Mouse (Mus musculus) layer of hippocampus, postnatal 25 days (tissue): ENCODE results near the gene Vash1. TPM values are rescaled to one million over a fixed set of nuclear protein-coding genes. Genes with fewer than 3 reads are reported as not detected.
A peak's percentile ranks its signal among the peaks of the same experiment; 100 is the strongest.

Experiments used
- DNase-seq, 2 experiments: peaks; one replicate each; pipeline ENCODE4 v3.0.0; 2022; ENCODE audit warnings: mixed read lengths in 2 of 2, low spot score in 1 of 2; ENCODE audit errors: extremely low spot score in 1 of 2
- total RNA-seq, 2 experiments: library from RNA; stranded (reverse); gene quantifications; 2 replicates each; pipeline ENCODE4 v1.2.3; 2021

Vash1 gene
- total RNA-seq, 2 experiments from 2014 or later, result 46.1 to 55.2 TPM

DNA sequence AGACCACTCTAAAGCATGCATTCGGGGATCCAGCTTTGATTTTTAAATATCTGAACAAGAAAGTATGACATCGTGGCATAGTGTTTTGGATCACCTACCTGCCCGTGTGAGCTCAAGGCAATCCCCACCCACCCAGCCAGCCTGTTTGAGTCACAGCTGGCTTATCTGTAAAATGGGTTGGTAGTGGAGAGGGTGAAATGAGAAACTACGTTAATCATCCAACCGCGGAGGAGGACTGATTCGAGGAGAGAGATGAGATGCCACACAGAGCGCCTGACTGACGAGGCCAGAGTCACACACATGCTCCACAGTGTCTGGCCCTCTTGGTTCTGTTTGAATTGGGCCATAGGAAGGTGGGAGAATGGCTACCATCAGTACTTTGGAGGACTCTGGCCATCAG is 3.1 kb downstream of the Vash1 start:
- DNase-seq, result no peak

DNA sequence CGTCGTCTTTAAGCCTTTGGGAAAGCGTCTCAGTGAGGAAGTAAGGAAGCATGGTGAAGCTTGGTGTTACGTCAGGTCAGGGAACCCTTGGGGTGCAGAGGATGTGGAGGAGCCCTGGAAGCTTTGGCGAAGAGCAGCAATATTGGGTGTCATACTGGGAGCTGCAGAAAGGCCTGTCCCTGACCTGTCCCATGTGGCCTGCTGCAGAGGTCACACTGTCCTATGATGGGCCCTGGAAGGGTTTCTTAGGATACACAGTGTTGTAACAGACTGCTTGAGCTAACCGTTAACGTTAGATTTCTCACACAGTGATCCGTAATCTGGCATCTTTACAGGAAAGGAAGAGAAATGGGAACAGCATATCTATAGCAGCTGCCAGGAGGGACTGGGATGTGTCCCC is 3.7 kb downstream of the Vash1 start:
- no peak for DNase-seq

DNA sequence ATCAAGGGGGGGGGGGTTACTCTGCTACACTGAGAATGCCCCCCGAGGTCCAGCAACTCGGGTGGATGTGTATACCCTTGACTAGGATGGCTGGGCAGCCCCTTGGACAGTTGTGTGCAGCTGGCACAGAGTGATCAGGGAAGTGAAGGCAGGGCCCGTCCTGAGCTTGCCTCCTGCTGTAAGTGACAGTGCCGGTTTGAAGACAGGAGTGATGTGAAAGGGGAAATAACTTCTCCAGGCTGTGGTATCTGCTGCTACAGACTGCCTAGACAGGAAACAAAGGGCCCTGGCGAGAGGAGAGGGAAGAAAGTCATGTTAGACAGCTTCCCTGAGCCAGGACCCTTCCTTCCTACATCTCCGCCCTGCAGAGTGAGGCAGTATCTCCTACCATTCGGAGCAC is 5.2 kb downstream of the Vash1 start:
- no peak for DNase-seq

DNA sequence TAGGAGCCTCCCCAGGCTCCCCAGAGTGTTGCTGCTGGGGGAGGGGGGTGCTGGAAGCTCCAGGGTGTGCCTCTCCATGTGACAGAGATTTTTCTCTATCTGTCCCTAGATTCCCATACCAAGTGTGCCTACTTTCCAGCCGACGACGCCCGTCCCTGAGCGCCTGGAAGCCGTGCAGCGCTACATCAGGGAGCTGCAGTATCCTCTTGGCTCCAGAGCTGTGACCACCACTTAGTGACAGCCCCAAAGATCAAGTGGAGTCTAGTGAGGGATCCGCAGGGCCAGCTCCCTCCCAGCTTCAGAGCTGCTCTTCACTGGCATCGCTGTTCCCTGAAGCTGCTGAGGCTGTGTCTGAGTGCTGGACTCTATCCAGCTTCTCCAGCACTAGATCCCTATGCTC is 6.8 kb downstream of the Vash1 start:
- no peak for DNase-seq

DNA sequence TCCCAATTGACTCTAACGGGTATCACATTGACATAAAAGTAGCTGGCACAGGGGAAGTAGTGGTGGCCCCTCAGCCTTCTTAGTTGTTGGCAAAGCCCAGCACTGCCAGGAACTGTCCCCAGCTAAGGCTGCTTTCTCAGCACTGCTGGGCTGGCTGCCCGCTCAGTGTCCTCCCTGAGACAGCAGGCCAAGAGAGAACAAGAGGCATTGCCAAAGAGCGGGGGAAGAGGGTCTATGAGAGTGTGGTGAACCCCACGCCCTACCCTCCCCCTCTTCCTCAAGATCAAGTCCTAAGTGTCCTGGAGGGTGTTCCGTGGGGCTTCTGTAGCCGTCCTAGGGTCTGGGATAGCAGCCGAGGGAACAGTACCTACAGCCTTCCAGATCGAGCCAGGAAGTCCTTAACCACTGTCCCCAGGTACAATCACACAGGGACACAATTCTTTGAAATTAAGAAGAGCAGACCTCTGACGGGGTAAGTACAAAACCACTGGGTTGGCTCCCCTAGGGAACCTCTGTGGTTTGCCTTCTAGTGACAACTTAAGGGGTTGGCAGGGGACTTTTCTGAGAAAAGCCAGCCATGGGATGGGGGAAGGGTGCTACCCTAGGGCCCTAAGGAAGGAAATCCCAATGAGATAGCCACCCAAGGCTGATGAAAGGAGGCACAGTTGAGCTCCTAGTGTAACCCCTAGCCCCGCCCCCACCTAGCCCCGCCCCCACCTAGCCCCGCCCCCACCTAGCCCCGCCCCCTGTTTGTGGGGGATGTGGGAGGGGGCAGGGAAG is 8.2 kb downstream of the Vash1 start:
- no peak for DNase-seq

DNA sequence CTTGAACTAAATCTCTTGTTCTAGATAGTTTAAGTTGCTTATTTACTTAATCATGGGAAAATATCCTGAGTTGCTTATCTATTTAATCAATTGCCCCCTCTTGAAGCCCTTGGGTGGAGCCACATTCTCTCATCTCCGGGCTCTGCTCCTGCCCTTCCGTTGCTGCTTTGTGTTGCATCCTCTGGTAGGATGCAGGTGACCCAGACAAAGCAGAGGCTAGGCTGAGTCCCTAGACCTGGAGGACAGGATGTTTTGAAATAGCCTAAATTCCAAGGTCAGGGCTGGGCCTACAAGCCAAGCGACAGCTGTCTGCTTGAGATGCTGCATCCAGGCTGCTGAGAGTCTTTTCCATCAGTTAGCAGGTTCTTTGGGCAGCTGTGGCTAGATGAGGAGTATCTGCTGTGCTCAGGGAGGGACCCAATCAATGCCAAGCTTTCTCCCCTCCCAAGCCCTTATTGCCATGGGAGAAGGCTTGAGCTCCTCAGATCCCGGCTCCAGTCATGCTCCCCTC is 9.0 kb downstream of the Vash1 start:
- DNase-seq, result no peak

DNA sequence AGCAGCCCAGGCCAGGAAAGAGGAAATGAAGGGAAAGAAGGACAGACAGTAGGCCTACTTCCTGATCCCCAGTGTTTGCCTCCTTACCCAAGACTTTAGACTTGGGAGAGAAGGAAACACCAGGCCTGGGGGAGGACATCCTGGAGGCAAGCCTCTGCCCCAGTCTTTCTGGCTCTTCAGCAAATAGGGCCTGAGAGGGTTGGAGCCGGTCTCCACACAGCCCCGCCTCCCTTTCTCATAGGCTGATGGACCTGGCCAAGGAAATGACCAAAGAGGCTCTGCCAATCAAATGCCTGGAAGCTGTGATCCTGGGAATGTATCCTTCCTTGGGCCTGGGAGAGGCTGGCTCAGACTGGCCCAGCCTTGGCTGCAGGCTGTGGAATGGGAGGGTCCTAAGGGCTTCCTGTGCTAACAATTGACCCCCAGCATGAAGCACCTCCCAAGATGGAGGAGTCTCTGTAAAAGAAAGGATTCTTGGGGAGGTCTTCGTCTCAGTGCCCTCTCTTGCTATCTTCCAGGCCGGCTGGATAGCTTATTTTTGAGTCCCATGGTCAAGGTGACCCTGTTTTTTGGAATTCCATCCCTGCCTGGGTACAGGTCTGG is 9.6 kb downstream of the Vash1 start:
- no peak for DNase-seq

DNA sequence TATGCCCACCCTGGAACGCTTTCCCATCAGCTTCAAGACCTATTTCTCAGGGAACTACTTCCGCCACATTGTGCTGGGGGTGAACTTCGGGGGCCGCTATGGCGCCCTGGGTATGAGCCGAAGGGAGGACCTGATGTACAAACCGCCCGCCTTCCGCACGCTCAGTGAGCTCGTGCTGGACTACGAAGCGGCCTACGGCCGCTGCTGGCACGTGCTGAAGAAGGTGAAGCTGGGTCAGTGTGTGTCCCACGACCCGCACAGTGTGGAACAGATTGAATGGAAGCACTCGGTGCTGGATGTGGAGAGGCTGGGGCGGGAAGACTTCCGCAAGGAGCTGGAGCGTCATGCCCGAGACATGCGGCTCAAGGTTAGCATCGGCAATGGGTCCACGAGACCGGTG is 10.4 kb downstream of the Vash1 start:
- no peak for DNase-seq

DNA sequence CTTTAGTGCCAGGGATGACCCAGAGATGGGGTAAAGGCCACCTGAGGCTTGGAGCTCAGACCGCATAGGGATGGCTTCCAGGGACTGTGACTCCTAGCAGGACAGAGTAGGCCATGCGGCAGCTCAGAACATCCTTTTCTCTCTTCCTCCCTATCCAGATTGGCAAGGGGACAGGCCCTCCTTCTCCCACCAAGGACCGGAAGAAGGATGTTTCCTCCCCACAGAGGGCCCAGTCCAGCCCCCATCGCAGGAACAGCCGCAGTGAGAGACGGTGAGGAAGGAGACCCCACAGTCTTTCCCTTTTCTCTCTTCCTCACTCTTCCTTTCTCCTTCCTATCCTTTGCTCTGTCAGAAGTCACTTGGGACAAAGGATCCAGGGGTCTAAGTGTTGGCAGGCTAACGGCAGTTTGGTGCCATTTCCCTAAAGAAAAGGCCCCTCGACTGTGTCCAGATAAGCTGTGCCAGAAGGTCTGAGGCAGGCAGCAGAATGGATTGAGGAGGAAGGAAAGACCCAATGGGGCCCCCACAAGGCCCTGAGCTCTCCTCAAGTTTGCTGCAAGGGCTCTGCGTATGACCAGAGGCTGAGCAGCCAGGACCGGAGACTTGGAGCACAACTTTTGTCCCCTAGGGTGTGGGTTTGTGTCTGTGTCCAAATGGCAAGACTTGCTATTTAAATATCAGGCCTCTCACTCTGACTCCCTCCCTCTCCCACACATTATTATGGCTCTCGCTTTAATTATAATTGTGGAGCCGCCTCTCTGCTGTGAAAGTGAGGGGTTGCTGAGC is 12.4 kb downstream of the Vash1 start:
- no peak for DNase-seq

DNA sequence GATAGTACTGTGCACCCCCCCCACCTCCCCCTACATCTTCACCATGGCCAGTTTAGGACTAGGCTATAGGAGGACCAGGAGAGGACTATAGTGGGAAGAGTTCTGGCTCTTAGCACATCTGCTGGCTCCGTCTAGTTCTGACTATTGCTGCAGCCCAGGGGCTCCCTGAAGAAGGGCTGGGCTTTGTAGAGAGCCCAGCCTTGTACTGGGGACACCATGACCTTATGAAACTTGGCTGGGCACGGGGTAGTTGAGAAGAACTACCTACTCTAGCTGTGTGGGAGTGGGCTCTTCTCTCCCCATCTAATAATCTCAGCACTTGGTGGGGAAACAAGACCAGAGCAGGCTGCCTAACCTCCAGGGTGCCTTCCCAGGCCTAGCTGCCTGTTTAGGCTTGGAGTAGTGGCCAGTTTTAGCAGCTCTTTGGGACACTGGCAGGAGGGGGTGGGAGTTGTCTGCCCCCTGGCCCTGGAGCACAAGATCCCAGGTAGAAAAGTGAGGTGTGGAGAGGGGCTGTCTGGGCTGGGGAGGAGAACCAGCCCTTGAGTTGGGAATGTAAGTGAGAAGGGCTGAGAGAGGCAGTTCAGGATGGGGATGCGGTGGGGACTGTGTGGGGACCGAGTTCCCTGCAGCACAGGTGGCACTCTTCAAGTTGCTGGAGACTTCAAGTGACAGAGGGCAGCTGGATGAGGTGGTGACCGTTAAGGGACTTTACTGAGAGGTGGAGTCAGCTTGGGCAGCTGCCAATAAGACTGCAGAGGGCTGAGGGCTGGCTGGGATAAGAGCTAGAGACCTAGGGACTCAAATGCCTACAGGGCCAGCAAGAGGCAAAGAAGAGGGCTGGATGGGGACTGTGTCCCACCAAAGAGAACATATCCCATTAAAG is 14.2 kb downstream of the Vash1 start:
- no peak for DNase-seq

DNA sequence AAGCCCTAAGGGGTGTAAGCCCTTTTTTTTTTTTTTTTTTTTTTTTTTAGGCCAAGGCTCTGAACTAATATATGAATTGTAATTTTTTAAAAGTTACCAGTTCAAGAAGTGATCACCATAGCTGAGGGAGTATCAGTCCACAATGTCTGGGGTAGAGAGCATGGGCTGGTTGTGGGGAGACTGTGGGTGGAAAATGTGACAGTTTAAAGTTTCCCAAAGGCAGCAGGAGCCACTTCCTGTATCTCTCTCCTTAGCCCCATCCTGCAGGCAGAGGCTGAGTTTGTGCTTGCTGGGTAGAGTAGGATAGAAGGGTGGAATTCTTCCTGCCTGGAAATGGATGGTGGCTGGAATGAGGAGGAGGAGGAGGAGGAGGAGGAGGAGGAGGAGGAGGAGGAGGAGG is 14.9 kb downstream of the Vash1 start:
- no peak for DNase-seq

DNA sequence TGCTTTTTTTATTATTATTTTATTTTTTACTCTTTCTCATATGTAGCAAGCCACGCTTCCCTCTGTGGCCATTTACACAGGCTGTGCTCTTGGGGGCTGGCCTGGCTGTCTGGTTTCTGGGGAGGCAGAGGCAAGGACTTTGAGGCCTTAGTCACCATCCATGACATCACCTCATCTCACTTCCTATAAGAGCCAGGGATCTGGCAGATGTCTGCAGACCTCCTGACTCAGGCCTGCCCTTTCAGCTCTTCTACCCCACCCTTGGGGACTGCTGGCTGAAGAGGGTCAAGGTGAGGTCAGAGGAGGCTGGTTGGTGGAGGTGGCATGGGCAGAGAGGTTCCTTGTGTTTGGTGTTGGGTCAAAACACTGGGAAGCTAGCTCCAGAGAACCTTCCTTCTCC is 15.9 kb downstream of the Vash1 start:
- no peak for DNase-seq

DNA sequence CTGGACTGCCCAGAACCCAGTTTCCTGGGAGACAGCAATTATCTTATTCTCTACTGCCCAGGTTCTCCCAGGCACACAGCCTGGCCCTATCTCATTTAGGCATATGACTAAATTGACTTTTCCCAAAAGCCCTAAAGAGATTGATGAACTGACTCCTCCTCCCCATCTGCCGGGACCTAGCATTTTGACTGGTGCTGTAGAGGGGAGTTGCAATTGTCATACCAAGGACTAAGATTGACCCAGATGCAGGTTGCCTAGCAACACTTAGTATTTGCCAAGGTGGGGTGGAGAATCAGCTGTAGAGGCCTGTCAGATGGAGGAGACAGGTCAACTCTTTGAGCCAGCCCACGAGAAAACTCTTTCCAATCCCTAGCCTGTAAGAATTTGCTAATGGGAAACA is 19.5 kb downstream of the Vash1 start:
- DNase-seq, result no peak

DNA sequence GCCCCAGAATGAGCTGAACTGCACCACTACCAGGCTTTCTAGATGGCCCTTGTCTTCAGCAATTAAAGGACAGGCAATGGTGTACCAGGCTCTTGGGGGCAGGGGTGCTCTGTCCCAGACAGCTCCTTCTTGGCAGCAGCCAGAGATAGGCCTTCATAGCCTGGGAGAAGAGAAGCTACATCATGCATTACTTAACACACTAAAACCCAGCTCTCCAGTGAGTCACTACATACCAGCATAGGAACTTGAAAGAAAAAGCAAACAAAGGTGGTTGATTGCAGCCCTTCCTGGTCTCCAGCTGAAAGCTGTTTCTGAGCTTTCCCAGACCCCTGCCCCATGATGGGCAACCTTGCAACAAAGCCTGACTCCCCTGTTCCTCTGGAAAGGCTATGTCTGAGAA is 20.0 kb downstream of the Vash1 start:
- DNase-seq, result no peak

DNA sequence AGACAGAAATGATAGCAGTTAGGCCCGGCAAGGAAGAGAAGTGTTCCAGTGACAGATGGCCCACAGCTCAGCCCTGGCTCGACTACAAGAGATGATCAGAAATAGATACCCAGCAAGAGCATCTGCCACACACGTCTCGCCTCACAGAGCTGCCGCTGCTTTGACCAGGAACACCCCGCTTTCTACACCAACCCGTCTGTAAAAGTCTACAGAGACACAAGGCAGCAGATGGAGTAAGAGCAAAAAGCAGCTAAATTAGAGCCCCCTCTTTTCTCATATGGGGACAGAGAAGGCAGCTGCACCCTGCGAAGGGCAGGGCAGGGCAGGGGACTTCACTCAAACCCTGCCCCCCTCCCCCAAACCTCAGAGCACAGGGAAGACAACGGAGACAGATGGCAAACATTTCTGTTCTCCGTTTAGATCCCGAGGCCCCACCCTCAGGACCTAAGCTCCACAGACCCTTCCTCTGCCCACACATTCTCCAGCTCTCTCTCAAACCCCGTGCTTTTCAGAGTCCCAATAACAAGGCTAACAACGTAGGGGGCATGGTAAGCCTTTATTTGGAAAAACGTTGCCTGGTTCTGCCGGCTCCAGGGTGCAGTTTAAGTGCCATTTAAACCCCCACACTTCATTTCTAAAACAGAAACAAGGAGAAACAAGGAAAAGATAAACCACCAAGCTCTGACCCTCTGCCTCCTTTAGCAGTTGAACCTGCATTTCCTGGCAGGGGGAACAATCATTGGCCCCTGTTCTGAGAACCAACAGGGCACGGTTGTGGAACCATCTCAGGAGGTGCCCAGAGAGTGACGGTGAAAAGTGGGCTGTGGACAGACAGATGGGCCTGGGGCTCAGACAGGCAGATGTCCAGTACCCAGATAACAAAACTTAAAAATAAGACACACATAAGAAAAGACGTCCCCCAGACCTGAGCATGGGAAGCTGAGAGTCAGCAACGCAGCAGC is 21.7 kb downstream of the Vash1 start:
- DNase-seq, result peak in 1 of 2 experiments; percentile 48

DNA sequence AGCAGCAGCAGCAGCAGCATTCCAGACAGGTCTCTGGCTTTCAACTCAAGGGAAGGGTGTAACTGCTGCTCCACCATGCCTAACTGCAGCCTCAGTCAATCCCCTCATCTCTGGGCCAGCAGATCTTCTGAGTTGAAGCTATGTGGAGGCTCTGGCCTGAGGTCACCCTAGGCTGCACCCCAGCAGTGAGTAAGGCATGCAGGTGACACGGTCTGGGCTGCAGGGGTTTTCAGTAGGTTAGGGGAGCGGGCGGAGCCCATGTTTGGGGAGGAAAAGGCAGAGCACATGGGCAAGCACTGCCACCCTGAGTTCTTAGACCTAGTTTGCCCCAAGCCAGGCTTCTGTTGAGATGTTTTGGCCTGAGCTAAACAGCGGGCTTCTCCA is 22.4 kb downstream of the Vash1 start:
- DNase-seq, result no peak

DNA sequence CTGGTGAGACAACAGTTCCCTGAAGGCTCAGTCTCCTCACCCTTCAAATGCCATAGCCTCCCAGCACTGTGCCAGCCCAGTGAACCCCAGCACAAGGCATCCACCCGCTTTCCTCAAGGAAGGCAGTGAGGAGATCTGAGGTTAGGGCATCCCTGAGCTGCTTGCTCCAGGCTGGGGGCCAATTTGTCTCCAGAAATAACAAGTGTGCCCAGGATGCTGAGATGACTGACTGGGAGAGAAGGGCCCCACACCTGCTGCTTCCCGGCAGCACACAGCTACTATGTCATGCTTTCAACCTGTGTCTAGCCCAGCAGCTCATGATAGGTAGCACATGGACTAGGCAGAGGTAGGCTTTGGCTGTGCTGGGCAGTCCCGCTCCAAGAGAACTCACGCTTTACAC is 23.0 kb downstream of the Vash1 start:
- no peak for DNase-seq

DNA sequence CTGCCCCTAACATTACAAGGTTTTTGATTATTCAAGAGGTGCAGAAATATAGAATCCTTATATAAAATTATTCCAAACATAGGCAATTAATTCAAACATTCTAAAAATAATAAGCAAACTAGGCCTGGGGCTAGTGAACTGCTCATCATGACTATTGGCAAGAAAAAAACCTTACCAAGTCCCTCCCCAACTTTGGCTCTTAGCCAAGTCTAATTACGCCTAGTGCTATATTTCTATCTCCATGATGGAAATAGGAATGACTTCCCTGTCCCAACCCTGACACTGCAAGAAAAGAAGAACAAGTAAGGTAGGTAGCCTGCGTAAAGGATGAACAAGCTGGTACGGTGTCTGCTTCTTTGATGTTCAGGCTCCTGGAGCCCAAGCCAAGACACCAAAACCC is 24.2 kb downstream of the Vash1 start:
- no peak for DNase-seq

DNA sequence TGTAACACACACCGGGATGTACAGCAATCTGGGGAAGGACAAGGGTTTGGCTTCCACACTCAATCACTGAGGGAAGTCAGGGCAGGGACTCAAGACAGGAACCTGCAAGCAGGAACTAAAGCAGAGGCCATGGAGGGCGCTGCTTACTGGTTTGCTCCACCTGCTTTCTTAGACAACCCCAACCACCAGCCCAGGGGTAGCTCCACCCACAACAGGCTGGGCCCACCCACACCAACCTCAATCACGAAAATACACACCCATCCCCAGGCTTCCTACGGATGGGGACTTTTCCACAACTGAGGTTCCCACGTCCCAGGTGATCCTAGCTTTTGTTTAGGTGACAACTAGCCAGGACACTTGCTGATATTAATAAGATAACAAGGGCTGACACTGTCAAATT is 27.3 kb downstream of the Vash1 start:
- DNase-seq, result no peak
